Mouse (Mus musculus) retina, postnatal 1 day (tissue): ENCODE results near the gene Adh6a.
A peak's percentile ranks its signal among the peaks of the same experiment; 100 is the strongest.
"Not testable (repeated sequence)": the region's sequence is repeated elsewhere in the genome, so short reads cannot be mapped to it uniquely, and the experiment has no call there.

ENCODE experiments used
- DNase-seq: peaks from one replicate; pipeline ENCODE4 v3.0.0-alpha.2; 2012

Adh6a gene

DNA sequence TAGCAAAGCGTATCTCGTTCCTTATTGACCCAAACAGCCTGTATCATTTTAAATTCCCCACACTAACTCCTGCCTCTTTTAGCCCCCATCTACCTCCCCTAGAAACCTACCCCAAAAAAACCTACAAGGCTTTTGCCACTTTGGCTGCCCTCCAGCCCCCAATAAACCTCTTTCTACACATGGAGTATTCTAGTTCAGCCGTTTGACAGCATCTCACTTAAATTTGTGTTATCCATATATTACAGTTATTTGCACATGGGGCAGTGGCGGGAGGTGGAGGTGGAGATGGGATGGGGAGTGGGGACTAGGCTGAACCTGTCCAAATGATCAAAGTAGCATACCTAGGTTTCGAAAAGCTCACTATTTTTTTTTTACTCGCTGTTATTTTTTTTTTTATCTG is 12.4 kb downstream of the Adh6a start:
- no peak for DNase-seq

DNA sequence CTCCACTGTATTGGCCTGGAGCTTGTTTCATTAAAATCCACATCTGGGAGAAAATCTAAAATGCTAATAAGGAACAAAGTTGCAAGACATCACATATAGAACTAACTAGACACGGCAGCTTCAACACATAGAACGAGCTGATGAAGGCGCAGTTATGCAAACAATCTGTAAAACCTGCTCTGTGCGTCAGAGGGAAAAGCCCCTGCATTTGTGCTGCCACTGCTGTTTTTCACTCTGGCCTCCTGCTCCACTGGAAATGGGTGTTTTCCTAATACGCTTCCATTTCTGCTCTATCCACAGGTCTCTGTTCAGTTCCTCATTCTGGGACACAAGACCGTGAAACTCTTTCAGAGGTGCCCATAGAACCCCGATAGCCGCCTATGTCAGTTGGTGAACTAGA is 20.8 kb downstream of the Adh6a start:
- DNase-seq: no peak

GRCm38 (mm10) chr3:138334320-138334719 is 21.2 kb downstream of the Adh6a start:
- DNase-seq: no peak

DNA sequence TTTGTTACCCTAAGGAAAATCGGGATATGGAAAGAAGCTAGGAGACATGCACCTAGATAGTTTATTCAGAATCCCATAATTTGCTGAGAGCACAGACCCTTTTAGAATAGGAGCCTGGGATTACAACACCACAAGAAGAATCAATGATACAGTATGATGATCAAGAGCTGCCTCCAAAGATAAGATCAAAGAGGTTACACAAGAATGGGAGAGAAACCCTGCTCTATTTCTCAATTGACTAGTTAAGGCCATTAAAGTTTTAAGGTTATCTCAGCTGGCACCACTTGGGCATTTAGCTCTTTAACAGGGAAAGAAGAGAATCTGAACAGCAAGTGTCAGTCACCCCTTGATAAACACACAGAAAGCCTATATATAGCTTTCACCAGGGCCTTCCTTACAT is 22.5 kb downstream of the Adh6a start:
- no peak for DNase-seq

DNA sequence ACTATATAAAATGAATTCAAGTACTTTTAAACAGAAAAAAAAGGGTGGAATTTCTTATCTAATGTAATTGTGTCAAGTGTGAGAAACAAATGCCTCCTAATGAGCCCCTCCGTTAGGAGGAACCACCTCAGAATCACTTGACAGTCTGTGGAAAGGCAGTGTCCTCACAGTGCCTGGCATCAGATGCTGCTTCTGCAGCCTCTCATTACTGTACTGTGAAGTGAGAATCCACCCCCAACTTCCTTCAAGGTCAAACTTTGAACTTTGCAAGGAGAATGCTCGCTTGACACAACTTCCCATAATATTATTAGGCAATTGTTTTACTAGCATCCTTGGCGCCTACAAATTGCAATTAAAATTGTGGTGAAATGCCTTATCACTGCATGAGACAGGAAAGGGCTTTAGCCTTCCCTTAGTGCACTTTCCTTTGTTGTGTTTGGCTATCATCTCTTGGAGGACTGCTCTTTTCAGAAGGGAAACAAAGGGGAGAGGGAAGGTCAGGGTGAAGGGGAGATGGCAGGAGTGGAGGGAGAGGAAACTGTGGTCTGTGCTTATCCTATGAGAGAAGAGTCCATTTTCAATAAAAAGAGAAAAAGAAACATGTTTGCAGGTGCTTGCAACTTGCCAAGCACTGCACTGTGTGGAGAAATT is 23.1 kb downstream of the Adh6a start:
- DNase-seq: no peak

- DNase-seq: no peak
Measured at GRCm38 (mm10) chr3:138341471-138341870, 28.4 kb downstream of the Adh6a start, which contains the start of gene Adh6b. Gene Adh6b, plus strand, starts transcription at chr3:138341775.

DNA sequence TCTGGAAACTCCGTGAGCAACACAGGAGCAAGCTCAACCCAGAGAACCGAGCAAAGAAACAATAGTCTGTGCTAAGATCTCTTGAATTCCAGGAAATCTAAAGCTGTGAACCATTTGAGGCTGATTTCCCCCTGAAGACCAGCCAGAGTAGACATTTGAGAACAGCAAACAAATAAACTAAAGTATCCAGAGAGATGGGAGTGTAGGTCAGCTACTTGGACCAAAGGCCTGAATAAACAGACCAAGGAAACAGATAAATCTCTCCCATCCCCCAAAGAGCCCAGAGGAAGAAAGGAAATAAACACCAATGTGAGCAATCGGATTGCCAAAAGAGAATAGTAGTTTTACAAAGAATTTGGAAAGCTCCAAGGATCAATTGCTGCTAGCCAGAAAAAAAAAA is 34.0 kb downstream of the Adh6a start:
- DNase-seq: no peak

DNA sequence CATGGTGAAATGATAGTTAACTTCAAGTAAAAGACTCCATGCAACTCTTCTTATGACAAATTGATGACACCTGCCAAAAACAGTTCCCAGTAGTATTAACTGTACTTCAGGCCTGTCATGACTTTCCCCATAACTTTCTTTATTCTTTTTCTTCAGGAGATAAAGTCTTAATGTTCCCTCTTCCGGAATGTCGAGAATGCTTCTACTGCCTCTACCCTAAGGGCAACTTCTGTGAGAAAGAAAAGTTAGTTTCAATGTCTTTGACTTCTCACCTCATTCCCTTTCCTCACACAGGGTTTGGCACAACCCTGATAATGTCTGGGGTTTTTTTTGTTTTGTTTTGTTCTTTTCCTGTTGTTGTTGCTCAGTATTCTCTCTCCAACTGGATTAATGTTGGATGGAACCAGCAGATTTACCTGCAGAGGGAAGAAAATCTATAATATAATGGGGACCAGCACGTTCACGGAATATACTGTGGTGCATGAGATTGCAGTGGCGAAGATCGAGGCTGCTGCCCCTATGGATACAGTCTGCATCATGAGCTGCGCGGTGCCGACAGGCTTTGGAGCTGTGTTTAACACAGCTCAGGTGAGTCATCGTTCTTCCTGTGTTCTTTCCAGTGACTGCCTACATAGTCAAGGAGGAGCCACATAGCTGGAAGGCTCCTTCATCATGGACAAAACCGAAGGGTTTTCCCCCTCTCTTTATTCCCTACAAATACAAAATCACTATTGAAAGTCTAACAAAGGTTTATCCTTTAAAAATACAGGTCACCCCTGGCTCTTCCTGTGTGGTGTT is 39.1 kb downstream of the Adh6a start:
- no peak for DNase-seq

DNA sequence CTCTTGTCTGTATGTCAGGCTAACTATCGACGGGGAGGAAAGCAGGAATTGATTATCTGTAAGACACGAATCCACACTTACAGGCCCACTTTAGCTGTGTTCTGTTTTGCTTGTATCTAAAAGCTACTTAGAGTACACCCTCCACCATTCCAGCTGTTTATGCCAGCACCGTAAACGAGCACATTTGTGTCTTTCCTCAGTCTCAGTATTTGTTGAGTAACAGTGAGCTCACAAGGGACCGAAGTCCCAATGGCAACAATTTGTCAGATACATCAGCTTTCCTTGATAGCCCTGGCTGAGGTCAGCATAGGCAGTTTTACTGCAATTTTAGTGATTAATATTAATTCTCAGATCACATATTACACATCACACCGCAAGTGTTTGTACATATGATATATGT is 45.8 kb downstream of the Adh6a start:
- DNase-seq: no peak

GRCm38 (mm10) chr3:138360721-138361120 is 47.6 kb downstream of the Adh6a start:
- DNase-seq: no peak

GRCm38 (mm10) chr3:138362920-138363319 is 49.8 kb downstream of the Adh6a start:
- DNase-seq: no peak

DNA sequence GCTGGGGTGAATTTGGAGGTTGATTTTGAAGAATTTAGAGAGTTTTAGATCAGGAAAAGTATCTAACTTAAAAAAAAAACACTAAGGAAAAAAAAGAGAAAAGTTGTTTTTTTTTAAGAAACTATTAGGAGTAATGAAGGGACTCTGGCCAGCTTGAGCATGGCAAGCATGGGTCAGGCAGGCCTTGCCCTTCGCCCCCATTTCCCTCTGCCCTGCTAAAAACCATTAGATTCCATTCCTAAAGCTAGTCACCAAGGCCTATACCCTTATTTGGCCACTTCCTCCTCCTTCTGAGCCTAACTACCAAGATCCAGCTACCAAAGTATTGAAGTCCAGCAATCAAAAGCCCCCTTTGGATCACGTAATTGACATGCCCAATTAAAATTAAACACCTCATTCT is 53.1 kb downstream of the Adh6a start:
- no peak for DNase-seq

DNA sequence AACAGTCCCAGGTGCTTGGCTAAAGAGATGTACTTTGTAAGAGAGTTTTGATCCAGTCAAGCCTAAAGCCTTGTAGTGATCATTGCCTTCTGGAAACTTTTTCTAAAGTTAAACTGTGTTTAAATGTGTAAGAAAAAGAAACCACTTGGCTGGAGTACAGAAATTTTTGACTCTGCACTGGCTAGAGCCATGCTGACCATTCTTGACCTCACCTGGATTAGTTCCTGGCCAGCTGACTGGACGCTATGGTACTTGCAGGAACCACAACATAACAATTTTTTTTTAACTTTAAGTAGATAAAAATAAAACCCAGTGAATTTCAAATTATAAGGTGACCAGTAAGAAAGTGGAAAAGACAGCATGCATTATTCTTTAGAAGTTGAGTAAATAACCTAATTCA is 56.5 kb downstream of the Adh6a start:
- DNase-seq: no peak

GRCm38 (mm10) chr3:138370289-138370688 is 57.2 kb downstream of the Adh6a start:
- DNase-seq: not testable (repeated sequence)

DNA sequence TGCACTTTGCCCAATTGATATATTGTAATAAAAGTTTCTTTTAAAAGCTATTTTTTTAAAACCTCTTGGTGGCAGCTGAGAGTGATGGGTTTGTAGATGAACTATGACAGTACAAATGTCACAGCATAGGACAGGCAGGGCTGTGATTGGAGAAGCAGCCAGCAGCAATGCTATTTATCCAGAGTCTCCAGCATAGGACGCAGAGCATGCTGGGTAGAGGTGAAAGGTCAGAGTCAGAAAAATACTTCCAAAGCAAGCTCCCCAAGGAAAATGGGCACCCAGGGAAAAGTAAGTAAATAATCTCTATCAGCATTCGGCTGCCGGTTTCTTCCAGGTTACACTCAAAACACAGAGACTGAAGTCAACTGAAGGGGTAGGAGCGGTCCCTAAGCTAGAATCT is 60.8 kb downstream of the Adh6a start:
- DNase-seq: peak; percentile 7

DNA sequence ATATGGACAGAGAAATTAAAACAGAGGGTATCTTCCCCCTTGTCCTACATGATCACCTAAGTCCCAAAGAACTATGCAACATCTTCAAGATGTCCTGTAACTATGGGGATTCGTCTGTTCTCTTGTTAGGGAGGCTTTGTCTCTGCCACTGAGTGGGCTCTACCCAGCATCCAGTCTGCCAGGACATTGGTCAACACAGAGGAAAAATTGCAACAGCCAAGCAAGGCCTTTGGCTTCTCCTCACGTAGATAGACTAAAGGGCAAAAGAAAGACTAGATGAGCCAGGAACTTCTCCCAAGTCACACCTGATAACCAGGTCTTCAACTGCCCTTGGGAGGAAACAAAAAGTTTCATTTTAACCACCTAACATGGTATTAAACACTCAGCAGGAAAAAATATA is 62.1 kb downstream of the Adh6a start:
- no peak for DNase-seq
